Mouse (Mus musculus) adrenal gland, adult (tissue): ENCODE data around the gene Plekhj1.

Source experiments
- DNase-seq, 2 experiments: peaks; one replicate each; pipeline ENCODE4 v3.0.0; 2022 to 2023; ENCODE audit warnings: low spot score in 1 of 2; ENCODE audit not compliant: inconsistent age in 2 of 2

Gene Plekhj1

GRCm38 (mm10) chr10:80784871-80785270 is 13.6 kb downstream of the Plekhj1 start:
- DNase-seq, result no peak

- DNase-seq, result no peak
Observed at GRCm38 (mm10) chr10:80784302-80784701, 14.1 kb downstream of the Plekhj1 start.

- DNase-seq, result peak; percentile 77 to 88
Observed at GRCm38 (mm10) chr10:80779565-80779964, 18.9 kb downstream of the Plekhj1 start.

GRCm38 (mm10) chr10:80777123-80777522 is 21.3 kb downstream of the Plekhj1 start:
- DNase-seq, result no peak

GRCm38 (mm10) chr10:80776358-80776869 is 22.0 kb downstream of the Plekhj1 start:
- no peak for DNase-seq

- DNase-seq, result peak in 1 of 2 experiments; percentile 35
Observed at GRCm38 (mm10) chr10:80775731-80776130, 22.7 kb downstream of the Plekhj1 start.

- no peak for DNase-seq
Observed at GRCm38 (mm10) chr10:80774981-80775380, 23.4 kb downstream of the Plekhj1 start.

- peak; percentile 85 to 95 for DNase-seq
Observed at GRCm38 (mm10) chr10:80774549-80774948, 23.9 kb downstream of the Plekhj1 start.

- no peak for DNase-seq
Observed at GRCm38 (mm10) chr10:80773816-80774215, 24.6 kb downstream of the Plekhj1 start.

GRCm38 (mm10) chr10:80768365-80768764 is 30.1 kb downstream of the Plekhj1 start:
- DNase-seq, result peak in 1 of 2 experiments; percentile 59

GRCm38 (mm10) chr10:80766161-80766815 is 32.1 kb downstream of the Plekhj1 start:
- peak in 1 of 2 experiments; percentile 59 for DNase-seq

GRCm38 (mm10) chr10:80765746-80766145 is 32.7 kb downstream of the Plekhj1 start:
- DNase-seq, result peak in 1 of 2 experiments; percentile 89

GRCm38 (mm10) chr10:80763502-80763901 is 34.9 kb downstream of the Plekhj1 start:
- DNase-seq, result peak in 1 of 2 experiments; percentile 63

GRCm38 (mm10) chr10:80761821-80762220 is 36.6 kb downstream of the Plekhj1 start:
- DNase-seq, result peak in 1 of 2 experiments; percentile 63

GRCm38 (mm10) chr10:80760596-80761524 is 37.6 kb downstream of the Plekhj1 start:
- DNase-seq, result peak; percentile 69 to 88

GRCm38 (mm10) chr10:80758651-80759050 is 39.8 kb downstream of the Plekhj1 start:
- DNase-seq, result peak; percentile 88 to 91

GRCm38 (mm10) chr10:80757717-80758116 is 40.7 kb downstream of the Plekhj1 start:
- peak; percentile 88 to 95 for DNase-seq

- peak in 1 of 2 experiments; percentile 75 for DNase-seq
Observed at GRCm38 (mm10) chr10:80756967-80757366, 41.5 kb downstream of the Plekhj1 start.

- peak in 1 of 2 experiments; percentile 57 for DNase-seq
Observed at GRCm38 (mm10) chr10:80756509-80756908, 41.9 kb downstream of the Plekhj1 start.

GRCm38 (mm10) chr10:80756099-80756498 is 42.3 kb downstream of the Plekhj1 start:
- DNase-seq, result peak in 1 of 2 experiments; percentile 78

GRCm38 (mm10) chr10:80755291-80756015 is 43.0 kb downstream of the Plekhj1 start:
- no peak for DNase-seq
